Mouse (Mus musculus) adrenal gland, postnatal 36 days (tissue): ENCODE data around the gene Inip. TPM values are rescaled to one million over a fixed set of nuclear protein-coding genes. Genes with fewer than 3 reads are reported as not detected.
"Not testable (repeated sequence)": the region's sequence is repeated elsewhere in the genome, so short reads cannot be mapped to it uniquely, and the experiment has no call there.

Experiments
- DNase-seq, 2 experiments: peaks; one replicate each; pipeline ENCODE4 v3.0.0; 2021; ENCODE audit warnings: mixed read lengths in 1 of 2
- total RNA-seq, 2 experiments: library from RNA; stranded (reverse); gene quantifications; 2 replicates each; pipeline ENCODE4 v1.2.3; 2021

The Inip gene
- total RNA-seq, 2 experiments from 2014 or later = 14.0 to 18.1 TPM

GRCm38 (mm10) chr4:59808396-59808795 is 7.0 kb upstream of the Inip start:
- no peak for DNase-seq

DNA sequence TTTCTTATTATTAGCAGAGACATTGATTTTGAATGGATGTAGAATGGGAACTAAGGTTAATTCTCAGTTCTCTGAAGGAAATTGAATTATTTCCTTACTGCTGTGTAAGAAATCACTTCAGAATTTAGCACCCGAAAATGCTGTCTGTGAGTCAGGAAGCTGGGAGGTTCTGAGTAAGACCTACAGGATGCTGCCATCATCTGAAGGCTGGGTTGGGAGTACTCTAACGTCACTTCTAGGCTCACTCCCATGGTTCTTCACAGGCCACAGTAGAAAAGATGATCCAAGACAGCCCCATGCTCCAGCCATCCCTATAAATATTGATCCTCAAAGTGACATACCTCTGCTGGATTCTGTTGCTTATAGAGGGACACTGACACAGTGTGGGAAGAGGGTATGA is 6.1 kb upstream of the Inip start:
- no peak for DNase-seq

GRCm38 (mm10) chr4:59806879-59807195 is 5.4 kb upstream of the Inip start:
- DNase-seq = no peak

DNA sequence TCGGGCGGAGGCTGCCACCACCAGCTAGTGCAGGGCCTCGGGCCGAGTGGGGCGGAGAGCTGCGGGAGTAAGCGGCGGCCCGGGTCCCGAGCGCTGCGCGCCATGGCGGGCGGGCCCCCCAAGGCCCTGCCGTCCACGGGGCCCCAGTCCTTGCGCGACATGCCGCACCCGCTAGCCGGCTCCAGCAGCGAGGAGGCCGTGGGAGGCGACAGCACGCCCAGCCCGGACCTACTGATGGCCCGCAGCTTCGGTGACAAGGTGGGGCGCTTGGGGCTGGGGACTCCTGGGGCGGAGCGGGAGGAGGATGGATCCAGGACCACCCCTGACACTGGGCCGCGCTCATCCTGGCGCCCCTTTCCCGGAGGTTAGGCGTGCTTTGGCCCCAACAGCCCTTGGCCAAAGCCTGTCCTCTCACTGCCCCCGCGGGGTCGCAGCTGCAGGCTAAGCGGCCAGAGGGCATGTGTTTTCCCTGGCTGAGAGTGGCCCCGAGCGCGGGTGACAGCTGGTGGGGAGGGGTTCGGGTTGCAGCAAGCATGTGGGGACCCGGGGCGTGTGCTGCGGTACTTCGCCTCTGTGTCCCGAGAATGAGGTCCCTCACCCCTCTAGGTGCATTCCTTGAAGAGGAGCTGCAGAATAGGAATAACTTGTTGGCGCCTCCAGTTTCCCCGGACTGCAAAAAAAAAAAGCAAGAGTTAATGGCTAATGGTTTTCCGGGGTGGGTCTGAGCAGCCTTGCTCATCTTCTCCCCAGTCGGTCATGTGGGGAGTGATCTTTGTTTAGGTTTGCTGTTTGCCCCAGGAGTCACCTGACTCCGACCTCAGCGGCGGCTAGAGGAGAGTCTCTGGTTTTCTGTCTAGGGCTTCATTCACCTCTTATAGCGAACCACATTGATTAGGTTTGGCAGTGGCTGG is 4.8 kb upstream of the Inip start:
- DNase-seq = peak; percentile 32 to 42

- peak; percentile 94 to 97 for DNase-seq
These were observed 4.0 kb upstream of the Inip start, which contains the start of gene Snx30 for GRCm38 (mm10) chr4:59805181-59805967. Snx30 (plus strand) TSS chr4:59805840.

DNA sequence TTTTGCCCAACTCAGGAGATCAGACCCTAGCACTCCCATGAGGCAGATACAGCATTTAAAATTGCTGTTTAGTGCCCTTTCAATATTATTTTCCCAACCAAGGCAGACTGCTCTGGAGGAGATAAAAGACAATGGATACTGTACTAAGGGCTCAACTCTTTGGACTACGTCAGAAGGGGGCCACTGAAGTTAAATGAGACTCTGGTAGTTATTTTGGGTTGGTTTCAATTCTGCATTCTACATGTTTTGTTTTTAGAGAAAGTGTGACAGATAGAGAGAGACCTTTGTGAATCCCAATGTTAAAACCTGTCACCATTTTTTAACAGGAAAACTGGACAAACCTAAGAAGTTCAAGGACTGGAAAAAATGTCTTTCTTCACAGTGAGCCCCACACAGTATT is 3.4 kb upstream of the Inip start:
- no peak for DNase-seq

- DNase-seq = no peak
These were observed 2.0 kb upstream of the Inip start for GRCm38 (mm10) chr4:59803358-59803757.

GRCm38 (mm10) chr4:59802792-59803191 is 1.4 kb upstream of the Inip start:
- DNase-seq = no peak

GRCm38 (mm10) chr4:59802107-59802506 is 718 bp upstream of the Inip start:
- no peak for DNase-seq

- no peak for DNase-seq
These were observed 1.2 kb downstream of the Inip start for GRCm38 (mm10) chr4:59800181-59800580.

- DNase-seq = no peak
These were observed 5.5 kb downstream of the Inip start for GRCm38 (mm10) chr4:59795788-59796455.

GRCm38 (mm10) chr4:59794116-59794515 is 7.3 kb downstream of the Inip start:
- no peak for DNase-seq

- DNase-seq = not testable (repeated sequence)
These were observed 7.8 kb downstream of the Inip start for GRCm38 (mm10) chr4:59793626-59794025.

GRCm38 (mm10) chr4:59789015-59789414 is 12.4 kb downstream of the Inip start:
- DNase-seq = no peak

- no peak for DNase-seq
These were observed 14.3 kb downstream of the Inip start for GRCm38 (mm10) chr4:59787126-59787525.

GRCm38 (mm10) chr4:59786661-59787060 is 14.7 kb downstream of the Inip start:
- DNase-seq = peak; percentile 80 to 86

DNA sequence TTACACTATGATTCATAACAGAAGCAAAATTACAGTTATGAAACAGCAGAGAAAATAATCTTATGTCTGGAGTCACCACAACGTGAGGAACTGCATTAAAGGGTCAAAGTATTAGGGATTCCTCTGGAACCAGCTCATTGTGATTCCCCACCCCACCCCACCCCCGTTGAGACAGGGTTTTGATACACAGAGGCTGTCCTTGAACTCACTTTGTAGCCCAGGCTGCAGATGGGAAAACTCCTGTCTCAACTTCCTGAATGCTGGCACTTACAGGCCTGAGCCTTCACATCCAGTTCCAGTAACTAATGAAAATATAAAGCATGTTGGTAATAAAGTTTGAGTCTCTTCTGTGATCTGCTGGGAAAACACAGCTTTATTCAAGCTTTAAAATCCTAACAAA is 16.0 kb downstream of the Inip start:
- no peak for DNase-seq

- DNase-seq = peak; percentile 96
These were observed 17.6 kb downstream of the Inip start for GRCm38 (mm10) chr4:59783685-59784279.

GRCm38 (mm10) chr4:59782853-59783684 is 18.3 kb downstream of the Inip start:
- peak in 1 of 2 experiments; percentile 10 for DNase-seq

GRCm38 (mm10) chr4:59780568-59780967 is 20.8 kb downstream of the Inip start:
- peak in 1 of 2 experiments; percentile 40 for DNase-seq

GRCm38 (mm10) chr4:59777828-59778227 is 23.6 kb downstream of the Inip start:
- DNase-seq = peak; percentile 4 to 23
